25 mouse cellular contexts compared by ENCODE assay signal in genomic region chr17:8209696-8210095, GRCm38 (mm10). TPM values are rescaled to one million over a fixed set of nuclear protein-coding genes. Genes with fewer than 3 reads are reported as not detected.
"Had no signal": no experiment of that assay in that cellular context is flagged by ENCODE, and none has a peak within 500 bp of the region (broad histone marks: within the 10 kb centered on the region; RNA-seq: fewer than 3 reads in every experiment).

No protein-coding gene starts in this region.

- H3K9ac ChIP-seq: limb, embryonic 13.5 days; liver, embryonic 12.5 days; liver, embryonic 15.5 days; lung, embryonic 15.5 days; midbrain, embryonic 12.5 days; neural tube, embryonic 13.5 days; stomach, embryonic 15.5 days had no signal

- H3K4me3 ChIP-seq: layer of hippocampus, adult 2 months; limb, embryonic 10.5 days; limb, embryonic 13.5 days; liver, embryonic 12.5 days; liver, embryonic 15.5 days; lung, embryonic 15.5 days; midbrain, embryonic 12.5 days; myocyte; neural tube, embryonic 13.5 days; stomach, embryonic 15.5 days had no signal

- DNase-seq: kidney, postnatal 25 days; layer of hippocampus, adult 9-11 months; liver; lung, adult 18-20 months; lung, postnatal 14 days; lung, postnatal 4 days; right cerebral cortex, postnatal 25 days; spleen, adult 18-20 months; thymus, postnatal 25 days had no signal

- ATAC-seq: liver, embryonic 12.5 days; midbrain, embryonic 16.5 days had no signal

- H3K36me3 ChIP-seq: limb, embryonic 10.5 days; limb, embryonic 13.5 days; liver, embryonic 12.5 days; liver, embryonic 15.5 days; lung, embryonic 15.5 days; midbrain, embryonic 12.5 days; neural tube, embryonic 13.5 days; stomach, embryonic 15.5 days had no signal

- H3K27me3 ChIP-seq: liver, embryonic 15.5 days; lung, embryonic 15.5 days; midbrain, embryonic 12.5 days; neural tube, embryonic 13.5 days; stomach, embryonic 15.5 days had no signal

- H3K4me1 ChIP-seq: limb, embryonic 10.5 days; limb, embryonic 13.5 days; liver, embryonic 12.5 days; liver, embryonic 15.5 days; lung, embryonic 15.5 days; midbrain, embryonic 12.5 days; neural tube, embryonic 13.5 days; stomach, embryonic 15.5 days had no signal

- H3K27ac ChIP-seq: kidney, postnatal 0 days; layer of hippocampus, adult 2 months; limb, embryonic 10.5 days; limb, embryonic 13.5 days; liver, embryonic 12.5 days; liver, embryonic 15.5 days; lung, embryonic 15.5 days; midbrain, embryonic 12.5 days; neural tube, embryonic 13.5 days; stomach, embryonic 15.5 days had no signal

- H3K9me3 ChIP-seq: limb, embryonic 10.5 days; limb, embryonic 13.5 days; liver, embryonic 12.5 days; liver, embryonic 15.5 days; lung, embryonic 15.5 days; midbrain, embryonic 12.5 days; neural tube, embryonic 13.5 days; stomach, embryonic 15.5 days had no signal

- H3K4me2 ChIP-seq: limb, embryonic 13.5 days; liver, embryonic 12.5 days; liver, embryonic 15.5 days; lung, embryonic 15.5 days; midbrain, embryonic 12.5 days; neural tube, embryonic 13.5 days; stomach, embryonic 15.5 days had no signal

RNA-seq across cellular contexts. Expression of gene Ccr6, which starts 26.1 kb away (rescaled TPM):
- total RNA-seq: left cerebral cortex, postnatal 25 days; megakaryocyte progenitor cell, adult 5-6 weeks; megakaryocyte-erythroid progenitor cell, adult 5-6 weeks had no signal
- polyA plus RNA-seq: kidney, embryonic 14.5 days; kidney, postnatal 0 days; limb, embryonic 10.5 days; limb, embryonic 13.5 days; liver, embryonic 12.5 days; liver, embryonic 15.5 days; lung, embryonic 15.5 days; midbrain, embryonic 12.5 days; midbrain, embryonic 16.5 days; myocyte; neural tube, embryonic 13.5 days had no signal
